Comparison of ENCODE assay signal across 9 mouse cellular contexts in genomic region chr10:75559676-75560548, GRCm38 (mm10). TPM values are rescaled to one million over a fixed set of nuclear protein-coding genes. Genes with fewer than 3 reads are reported as not detected.
DNase-seq lines count a peak whose midpoint lies in the region; ATAC-seq lines count a peak whose summit lies in the region.
"Had no signal": no experiment of that assay in that cellular context is flagged by ENCODE, and none has a peak within 500 bp of the region (broad histone marks: within the 10 kb centered on the region; RNA-seq: fewer than 3 reads in every experiment).

Gene Lrrc75b, minus strand, starts transcription at chr10:75560330.

- H3K4me1 ChIP-seq in hindbrain, embryonic 13.5 days (replicated peaks): peaks cover 58% of the 10 kb centered on the region

- WGBS in hindbrain, embryonic 13.5 days: under 1% methylated on average over 75 of the region's 75 CpGs

- H3K4me2 ChIP-seq in hindbrain, embryonic 13.5 days: peak within 1 kb of the TSS; percentile 91

- no peaks in the 10 kb centered on the region for H3K9me3 ChIP-seq in hindbrain, embryonic 13.5 days

- H3K36me3 ChIP-seq in hindbrain, embryonic 13.5 days: peaks cover 20% of the 10 kb centered on the region

- peak within 1 kb of the TSS; percentile 95 for H3K9ac ChIP-seq in hindbrain, embryonic 13.5 days

- DNase-seq in layer of hippocampus, adult 18-20 months (ENCODE audit: low spot score in 2 of 2): no peak
- no peak for DNase-seq in layer of hippocampus, adult 9-10 months (ENCODE audit: low spot score)
- peak; percentile 80 to 84 for DNase-seq in cerebellum, adult 18-20 months
- peak; percentile 34 to 37 for DNase-seq in frontal cortex, postnatal 36 days (ENCODE audit: low spot score in 2 of 2)
- peak; percentile 36 to 42 for DNase-seq in layer of hippocampus, postnatal 36 days
- DNase-seq in skeletal muscle tissue, adult 2 months (ENCODE audit: low read depth, low spot score): peak; percentile 21

- peak within 1 kb of the TSS; percentile 97 for H3K27ac ChIP-seq in hindbrain, embryonic 13.5 days
- H3K27ac ChIP-seq: macrophage had no signal

- peak within 1 kb of the TSS; percentile 68 for H3K4me3 ChIP-seq in hindbrain, embryonic 13.5 days

- peak; percentile 56 for ATAC-seq in hindbrain, embryonic 13.5 days (ENCODE audit: low FRiP score)
- ATAC-seq in megakaryocyte, adult 5-6 weeks (ENCODE audit: poor library complexity, severe bottlenecking): peak; percentile 20

- peaks cover 26% of the 10 kb centered on the region for H3K27me3 ChIP-seq in hindbrain, embryonic 13.5 days

RNA-seq across cellular contexts. Expression of gene Lrrc75b, which starts in this region (rescaled TPM):
- 10 to 100 TPM; 10.3 to 12.9 TPM for total RNA-seq in layer of hippocampus, adult 18-20 months (2021)
- 24.8 and 27.3 TPM in 2 replicates for polyA plus RNA-seq in hindbrain, embryonic 13.5 days (2015; fragmentation: Nextera tagmentation; extraction: Ambion mirVana)
- 1 to 10 TPM; 9.0 to 9.7 TPM for total RNA-seq in layer of hippocampus, postnatal 36 days (2021)
- 0.58 and 0.71 TPM in 2 replicates for total RNA-seq in megakaryocyte, adult 5-6 weeks (2015)
- 0.22 and 0.57 TPM in 2 replicates for total RNA-seq in megakaryocyte, adult 5-6 weeks (2017)
- polyA plus RNA-seq: macrophage had no signal

Comparison
In these comparisons a context has a peak if more than half of its experiments do, and no peak if none do; other contexts are left out.
1. RNA of gene Lrrc75b (total RNA-seq): 10.3 to 12.9 TPM in layer of hippocampus, adult 18-20 months and 9.0 to 9.7 TPM in layer of hippocampus, postnatal 36 days; 0.22 to 0.71 TPM in megakaryocyte, adult 5-6 weeks; every median in the first group is over 4 times any median in the second.
2. DNase-seq: peak in cerebellum, adult 18-20 months (2 of 2), frontal cortex, postnatal 36 days (2 of 2), layer of hippocampus, postnatal 36 days (2 of 2) and skeletal muscle tissue, adult 2 months (single experiment); none in layer of hippocampus, adult 18-20 months (0 of 2) and layer of hippocampus, adult 9-10 months (single experiment).
3. Peak in ATAC-seq in megakaryocyte, adult 5-6 weeks; RNA of the gene not detected or under 1 TPM.